Mouse (Mus musculus) heart, adult 18-20 months (tissue): ENCODE results near the gene Chchd1. TPM values are rescaled to one million over a fixed set of nuclear protein-coding genes. Genes with fewer than 3 reads are reported as not detected.
"Not testable (repeated sequence)": the region's sequence is repeated elsewhere in the genome, so short reads cannot be mapped to it uniquely, and the experiment has no call there.

Experiments used
- DNase-seq, 2 experiments: peaks; one replicate each; pipeline ENCODE4 v3.0.0; 2021 to 2022; ENCODE audit warnings: mixed read lengths in 1 of 2
- total RNA-seq, 2 experiments: library from RNA; stranded (reverse); gene quantifications; 2 replicates each; pipeline ENCODE4 v1.2.3; 2021

Gene Chchd1
- total RNA-seq, 2 experiments from 2014 or later = 108 to 122 TPM

DNA sequence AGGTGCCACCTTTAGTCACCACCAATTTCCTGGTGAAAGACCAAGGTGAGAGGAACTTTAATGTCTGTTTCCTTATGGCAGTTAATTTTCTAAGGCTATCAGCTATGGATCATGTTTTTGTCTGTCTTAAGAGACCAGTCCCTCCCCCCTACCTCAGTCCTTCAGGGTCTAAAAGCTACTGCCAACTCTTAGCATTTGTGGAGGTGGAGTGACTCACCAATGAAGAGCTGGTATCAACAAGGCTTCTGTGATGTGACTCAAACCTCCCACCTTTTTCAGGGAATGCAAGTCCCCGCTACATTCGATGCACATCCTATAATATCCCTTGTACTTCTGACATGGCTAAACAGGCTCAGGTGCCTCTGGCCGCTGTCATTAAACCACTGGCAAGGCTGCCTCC lies 16.2 kb upstream of the Chchd1 start:
- DNase-seq = no peak

DNA sequence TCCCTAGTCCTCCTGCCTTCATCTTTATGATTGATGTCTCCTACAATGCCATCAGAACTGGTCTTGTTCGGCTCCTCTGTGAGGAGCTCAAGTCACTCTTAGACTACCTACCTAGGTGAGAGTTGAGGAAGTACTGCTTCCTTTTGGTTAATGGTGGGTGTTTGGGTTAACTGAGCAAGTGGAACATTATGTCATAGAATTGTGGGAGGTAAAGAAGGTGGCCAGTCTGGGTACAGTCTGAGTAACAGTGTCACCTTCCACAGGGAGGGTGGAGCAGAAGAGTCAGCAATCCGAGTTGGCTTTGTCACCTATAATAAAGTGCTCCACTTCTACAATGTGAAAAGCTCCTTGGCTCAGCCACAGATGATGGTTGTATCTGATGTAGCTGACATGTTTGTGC lies 13.8 kb upstream of the Chchd1 start:
- DNase-seq = no peak

DNA sequence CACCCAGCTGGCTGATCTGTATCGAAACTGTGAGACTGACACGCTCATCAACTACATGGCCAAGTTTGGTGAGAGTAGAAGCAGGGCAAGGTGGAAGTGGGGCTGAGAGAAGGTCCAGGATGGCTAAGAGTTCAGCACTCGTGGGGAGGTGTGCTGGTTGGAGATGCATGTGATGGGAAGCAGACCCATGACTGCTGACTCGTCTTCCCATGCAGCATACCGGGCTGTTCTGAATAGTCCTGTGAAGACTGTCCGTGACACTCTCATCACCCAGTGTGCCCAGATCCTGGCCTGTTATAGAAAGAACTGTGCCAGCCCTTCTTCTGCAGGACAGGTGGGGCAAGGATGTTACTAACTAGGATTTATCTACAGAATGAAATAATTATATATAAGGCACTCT lies 11.0 kb upstream of the Chchd1 start:
- DNase-seq = no peak

DNA sequence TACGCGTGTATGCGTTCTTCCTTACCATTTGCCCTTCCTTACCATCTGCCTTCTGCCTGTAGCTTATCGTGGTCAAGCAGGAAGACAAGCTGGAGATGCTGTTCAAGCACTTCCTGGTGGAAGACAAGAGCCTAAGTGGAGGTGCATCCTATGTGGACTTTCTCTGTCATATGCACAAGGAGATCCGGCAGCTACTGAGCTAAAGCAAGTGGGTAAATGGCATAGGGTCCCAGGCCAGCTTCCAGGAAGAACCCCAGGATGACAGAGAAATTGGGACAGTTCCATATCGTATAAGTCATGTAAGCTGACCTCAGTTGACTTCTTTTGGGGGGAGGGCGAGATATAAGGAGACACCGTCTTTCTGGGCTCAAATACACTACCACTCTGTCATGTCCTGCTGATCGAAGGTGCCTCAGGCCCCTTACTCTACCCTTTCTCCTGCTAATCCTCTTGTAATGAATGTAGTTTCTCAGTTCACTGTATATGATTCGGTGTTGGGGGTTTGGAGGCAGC lies 9.2 kb upstream of the Chchd1 start:
- no peak for DNase-seq

DNA sequence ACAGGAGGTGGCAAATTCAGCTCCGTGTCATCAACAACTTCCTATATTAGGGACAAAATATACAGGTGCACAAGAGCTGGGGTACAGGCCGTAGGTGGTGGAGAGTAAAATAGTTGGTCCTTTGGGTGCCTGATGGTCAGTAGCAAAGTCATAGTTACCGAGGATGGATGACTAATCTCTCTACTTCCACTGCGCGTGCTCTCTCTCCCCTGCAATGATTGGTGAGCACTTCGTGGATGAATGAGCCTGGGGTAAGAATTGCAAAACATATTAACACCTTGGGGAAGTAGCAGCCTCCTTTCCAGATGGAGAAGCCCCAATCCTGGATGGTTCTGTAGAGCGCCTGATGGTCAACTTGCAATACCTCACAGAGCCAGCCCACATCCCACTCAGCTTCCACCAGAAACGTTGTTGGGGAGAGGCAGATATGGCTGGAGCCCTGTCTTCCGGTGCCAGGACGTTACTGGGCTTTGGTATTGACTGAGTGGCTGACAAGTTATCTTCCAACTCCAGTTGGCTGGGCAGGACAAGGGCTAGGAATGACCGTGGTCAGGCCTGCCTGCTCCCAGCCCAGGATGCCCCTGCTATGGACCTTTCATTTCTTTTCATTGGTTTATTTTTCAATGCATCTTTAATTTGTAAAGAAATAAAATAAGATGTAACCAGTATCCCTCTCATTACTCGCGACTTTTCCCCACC lies 8.5 kb upstream of the Chchd1 start:
- peak in 1 of 2 experiments; percentile 22 for DNase-seq

DNA sequence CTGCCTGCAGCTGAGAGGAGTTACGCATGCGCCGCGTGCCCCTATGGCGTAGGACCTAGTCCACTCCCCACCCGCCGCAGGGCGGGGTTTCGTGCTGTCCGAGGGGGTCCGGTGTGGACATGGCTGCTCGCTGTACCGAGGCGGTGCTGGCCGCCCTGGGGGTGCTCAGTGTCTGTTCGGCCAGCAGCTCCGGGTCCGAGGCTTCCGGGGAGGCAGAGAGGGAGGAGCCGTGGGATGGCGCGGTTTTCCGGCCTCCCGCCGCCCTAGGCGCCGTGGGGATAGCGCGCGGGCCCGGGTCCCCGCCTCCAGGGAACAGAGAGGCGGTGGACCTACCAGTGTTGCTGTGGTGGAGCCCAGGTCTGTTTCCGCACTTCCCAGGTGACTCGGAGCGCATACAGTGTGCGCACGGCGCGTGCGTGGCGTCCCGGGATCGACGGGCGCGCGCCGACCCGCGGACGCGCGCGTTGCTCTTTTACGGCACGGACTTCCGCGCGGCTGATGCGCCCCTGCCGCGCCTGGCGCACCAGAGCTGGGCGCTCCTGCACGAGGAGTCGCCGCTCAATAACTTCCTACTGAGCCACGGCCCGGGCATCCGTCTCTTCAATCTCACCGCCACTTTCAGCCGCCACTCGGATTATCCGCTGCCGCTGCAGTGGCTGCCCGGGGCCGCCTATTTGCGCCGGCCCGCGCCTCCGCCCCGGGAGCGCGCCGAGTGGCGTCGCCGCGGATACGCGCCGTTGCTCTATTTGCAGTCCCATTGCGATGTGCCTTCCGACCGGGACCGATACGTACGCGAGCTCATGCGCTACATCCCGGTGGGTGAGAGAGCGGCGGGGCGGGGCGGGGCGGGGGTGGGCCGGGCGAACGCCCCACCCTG lies 7.7 kb upstream of the Chchd1 start, which contains the start of gene Fut11:
Gene Fut11 (plus strand): TSS at position 85 of the 877 bp plus-strand sequence.
- DNase-seq = peak; percentile 91 to 92

DNA sequence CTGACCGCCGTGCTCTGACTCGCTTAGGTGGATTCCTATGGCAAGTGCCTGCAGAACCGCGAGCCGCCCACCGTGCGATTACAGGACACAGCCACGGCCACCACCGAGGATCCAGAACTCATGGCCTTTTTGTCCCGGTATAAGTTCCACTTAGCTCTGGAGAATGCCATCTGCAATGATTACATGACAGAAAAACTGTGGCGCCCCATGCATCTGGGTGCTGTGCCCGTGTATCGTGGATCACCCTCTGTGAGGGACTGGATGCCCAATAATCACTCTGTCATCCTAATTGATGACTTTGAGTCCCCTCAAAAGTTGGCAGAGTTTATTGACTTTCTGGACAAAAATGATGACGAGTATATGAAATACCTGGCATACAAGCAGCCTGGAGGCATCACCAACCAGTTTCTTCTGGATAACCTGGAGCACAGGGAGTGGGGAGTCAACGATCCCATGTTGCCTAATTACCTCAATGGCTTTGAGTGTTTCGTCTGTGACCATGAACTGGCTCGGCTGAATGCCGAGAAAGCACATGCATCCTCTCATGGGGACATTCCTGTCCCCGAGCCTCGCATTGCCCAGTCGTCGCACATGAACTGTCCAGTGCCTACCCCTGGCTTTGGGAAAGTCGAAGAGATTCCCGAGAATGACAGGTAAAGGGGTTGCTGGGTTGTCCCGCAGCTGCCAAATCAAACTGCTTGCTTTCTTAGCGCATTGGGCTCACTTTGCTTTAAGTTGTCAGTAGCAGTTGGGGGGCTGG lies 6.9 kb upstream of the Chchd1 start:
- DNase-seq = peak; percentile 41 to 61

DNA sequence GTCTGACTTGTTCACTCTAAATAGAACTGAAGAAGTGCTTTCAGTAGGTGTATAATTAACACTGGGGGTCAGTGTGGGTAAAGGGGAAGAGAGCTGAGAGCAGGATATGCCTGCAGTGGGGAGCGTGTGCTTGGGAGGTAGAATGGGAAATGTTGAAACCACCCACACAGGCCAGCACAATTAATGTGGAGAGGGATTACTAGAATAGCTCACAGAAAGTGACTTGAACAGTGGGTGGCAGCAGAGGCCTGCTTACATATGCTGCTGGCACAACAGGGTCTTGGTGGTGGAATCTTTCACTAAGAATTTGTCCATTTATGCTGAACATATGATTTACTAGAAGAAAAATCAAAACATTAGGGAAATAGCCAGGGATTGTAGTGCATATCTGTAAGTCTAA lies 5.8 kb upstream of the Chchd1 start:
- DNase-seq = peak; percentile 60 to 69

DNA sequence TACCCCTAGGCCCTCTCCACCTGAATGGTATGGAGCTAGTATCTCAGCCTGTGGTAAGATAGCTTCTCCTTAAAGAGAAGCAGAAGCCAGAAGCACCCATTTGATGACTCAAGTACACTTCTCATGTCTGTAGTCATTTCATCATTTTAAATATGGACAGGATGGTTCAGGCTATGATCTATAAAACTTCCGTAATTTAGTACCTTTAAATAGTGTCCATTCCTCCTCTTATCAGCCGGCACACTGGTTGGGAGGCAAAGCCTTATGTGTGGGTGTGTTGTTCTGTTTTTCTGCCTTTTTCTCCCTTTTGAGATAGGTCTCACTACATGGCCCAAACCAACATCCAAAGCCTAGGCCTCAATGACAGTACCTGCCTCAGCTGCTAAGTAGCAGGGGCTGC lies 4.3 kb upstream of the Chchd1 start:
- DNase-seq = no peak

DNA sequence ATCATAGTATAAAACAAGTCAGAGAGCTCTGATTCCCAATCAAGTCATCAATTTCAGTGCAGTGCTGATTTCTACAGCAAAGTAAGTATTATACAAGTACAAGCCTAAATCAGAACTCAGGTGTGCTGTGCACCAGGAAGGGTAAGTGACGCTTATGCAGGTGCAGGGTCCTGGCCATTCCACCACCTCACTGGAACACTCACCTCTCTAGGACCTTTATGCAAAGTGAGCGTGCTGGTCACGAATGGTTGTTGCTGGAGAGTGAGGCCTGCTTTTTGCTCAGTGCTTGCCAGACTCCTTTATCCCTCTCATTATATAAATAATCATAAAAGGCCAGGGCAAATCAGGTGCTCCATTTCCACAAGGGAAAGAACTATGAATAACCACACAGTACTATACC lies 2.4 kb upstream of the Chchd1 start:
- no peak for DNase-seq

DNA sequence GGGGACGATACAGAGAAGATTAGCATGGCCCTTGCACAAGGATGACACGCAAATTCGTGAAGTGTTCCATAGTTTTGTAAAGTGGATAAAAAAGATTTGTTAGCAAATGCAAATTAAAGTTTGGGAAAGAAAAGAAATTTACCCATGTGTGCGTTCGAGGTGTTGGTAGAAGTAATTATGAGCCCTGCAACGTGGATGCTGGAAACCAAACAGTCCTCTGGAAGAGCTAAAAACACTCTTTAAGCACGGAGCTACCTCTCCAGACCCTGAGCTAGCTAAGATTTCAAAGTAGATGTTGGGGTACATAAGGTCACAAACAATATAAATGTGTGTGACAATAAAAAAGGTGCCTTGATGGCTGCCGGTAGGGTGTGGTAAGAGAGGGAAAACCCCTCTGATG lies 1.3 kb upstream of the Chchd1 start:
- no peak for DNase-seq

DNA sequence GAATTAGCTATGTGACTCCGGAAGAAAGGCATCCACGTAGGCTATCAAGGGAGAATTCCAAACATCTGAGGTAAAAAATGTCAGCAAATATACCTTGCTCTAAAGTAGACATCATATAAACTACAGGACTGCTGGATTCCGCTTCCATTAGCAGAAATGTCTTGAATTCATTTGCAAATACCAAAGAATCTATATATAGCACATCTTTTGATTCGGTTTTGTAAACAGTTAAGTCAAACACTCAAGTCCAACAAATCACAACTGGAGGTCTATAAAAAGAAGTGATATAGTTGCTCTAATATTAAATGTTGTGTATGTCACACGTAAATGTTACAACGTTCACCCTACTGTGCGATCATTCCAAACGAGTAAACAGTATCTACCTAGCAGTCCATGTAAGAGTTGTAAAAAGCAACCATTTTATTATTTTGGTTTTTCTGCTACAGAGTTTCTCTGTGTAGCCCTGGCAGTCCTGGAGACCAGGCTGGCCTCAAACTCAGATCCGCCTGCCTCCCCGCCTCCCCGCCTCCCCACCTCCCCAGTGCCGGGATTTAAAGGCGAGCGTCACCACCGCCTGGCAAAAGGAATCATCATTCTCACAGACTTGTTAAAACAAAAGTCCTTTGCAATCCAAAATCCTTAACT lies 588 bp upstream of the Chchd1 start:
- DNase-seq = no peak

DNA sequence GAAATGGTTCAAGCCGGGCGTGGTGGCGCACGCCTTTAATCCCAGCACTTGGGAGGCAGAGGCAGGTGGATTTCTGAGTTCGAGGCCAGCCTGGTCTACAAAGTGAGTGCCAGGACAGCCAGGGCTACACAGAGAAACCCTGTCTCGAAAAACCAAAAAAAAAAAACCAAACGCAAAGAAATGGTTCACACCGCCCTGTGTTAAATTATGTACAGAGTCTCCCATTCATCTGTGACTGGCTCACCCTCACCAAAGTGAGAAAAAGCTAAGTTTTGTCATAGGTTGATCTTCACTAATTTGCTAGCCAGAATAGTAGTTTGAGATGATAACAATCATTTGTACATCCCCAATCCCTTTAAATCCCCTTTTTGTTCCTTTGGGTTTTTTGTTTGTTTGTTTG lies 655 bp downstream of the Chchd1 start:
- not testable (repeated sequence) for DNase-seq

DNA sequence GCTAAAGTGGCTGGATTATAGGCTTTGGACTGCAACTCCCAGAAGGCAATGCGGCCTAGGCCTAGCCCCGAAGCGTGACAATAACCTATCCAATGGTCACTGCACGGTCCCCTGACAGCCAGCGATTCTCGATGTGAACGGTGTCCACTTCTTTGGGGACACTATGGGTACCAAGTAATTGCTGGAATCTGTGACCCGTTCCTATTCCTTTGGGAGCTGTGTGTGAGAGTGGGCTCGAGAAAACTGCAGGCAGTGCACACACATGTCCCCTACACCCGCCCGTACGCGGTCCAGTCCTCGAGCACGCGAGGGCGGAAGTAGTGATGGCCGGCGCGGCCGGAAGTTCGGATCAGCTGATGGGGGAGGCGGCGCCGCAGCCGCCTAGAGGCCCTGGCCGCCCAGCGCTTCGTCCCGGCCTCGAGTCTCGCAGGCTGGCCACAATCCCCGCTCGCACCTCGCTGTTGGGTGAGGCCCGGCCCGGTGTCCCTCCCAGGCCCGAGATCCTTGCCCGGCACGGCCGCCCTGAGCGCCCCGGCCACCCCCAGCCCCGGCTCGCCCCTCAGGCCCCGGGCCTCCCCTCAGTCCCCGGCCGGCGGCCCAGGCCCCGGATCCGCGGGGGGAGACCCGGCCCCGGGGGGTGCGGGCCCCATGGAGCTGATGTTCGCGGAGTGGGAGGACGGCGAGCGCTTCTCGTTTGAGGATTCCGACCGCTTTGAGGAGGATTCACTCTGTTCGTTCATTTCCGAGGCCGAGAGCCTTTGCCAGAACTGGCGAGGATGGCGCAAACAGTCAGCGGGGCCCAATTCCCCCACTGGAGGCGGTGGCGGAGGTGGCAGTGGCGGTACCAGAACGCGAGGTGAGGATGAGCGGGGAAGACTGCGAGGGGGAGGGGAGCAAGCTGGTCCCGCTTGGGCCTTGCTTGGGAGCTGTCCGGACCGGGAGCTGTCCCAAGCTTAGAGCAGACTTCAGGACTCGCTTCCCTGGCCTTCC lies 4.7 kb downstream of the Chchd1 start, which contains the start of gene Zswim8:
Gene Zswim8 (plus strand): TSS at position 352 of the 990 bp plus-strand sequence.
- peak; percentile 94 to 95 for DNase-seq

DNA sequence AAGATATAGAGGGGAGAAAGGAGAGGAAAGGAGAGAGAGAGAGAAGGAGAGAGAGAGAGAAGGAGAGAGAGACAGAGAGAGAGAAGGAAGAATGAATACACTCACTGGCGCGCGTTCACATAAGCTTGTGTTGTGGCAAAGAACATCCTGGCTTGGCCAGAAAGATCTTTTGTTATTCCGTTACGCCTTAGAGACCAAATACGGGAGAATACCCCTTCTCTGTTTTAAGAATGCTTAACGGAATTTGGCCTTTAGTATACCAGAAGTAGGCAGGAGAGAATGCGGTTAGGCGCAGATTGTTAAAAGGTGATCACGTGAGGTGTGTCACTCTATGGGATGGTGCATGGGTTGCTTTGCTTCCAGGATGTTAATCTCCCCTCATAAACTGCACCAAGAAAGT lies 5.4 kb downstream of the Chchd1 start:
- no peak for DNase-seq

DNA sequence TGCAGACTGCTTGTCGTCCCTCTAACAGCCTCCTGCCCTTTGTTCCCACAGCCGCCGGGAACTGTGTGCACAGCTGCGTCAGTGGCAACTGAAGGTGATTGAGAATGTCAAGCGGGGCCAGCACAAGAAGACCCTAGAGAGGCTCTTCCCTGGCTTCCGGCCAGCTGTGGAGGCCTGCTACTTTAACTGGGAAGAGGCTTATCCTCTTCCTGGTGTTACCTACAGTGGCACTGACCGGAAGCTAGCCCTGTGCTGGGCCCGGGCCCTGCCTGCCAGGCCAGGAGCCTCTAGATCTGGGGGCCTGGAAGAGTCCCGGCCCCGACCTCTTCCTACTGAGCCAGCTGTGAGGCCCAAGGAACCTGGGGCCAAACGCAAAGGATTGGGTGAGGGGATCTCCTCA lies 11.0 kb downstream of the Chchd1 start:
- DNase-seq = no peak

DNA sequence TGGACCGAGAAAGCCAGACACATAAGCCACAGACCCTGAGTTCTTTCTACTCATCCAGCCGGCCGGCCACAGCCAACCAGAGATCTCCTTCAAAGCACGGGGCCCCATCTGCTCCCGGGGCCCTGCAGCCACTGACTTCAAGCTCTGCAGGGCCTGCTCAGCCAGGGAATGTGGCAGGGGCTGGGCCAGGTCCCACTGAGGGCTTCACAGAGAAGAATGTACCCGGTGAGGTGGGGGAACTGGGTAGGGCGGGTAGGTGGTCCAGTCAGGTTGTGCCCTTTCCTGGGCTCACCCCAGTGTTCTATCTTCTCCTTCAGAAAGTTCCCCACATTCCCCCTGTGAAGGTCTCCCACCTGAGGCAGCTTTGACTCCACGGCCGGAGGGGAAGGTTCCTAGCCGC lies 15.6 kb downstream of the Chchd1 start:
- DNase-seq = no peak

DNA sequence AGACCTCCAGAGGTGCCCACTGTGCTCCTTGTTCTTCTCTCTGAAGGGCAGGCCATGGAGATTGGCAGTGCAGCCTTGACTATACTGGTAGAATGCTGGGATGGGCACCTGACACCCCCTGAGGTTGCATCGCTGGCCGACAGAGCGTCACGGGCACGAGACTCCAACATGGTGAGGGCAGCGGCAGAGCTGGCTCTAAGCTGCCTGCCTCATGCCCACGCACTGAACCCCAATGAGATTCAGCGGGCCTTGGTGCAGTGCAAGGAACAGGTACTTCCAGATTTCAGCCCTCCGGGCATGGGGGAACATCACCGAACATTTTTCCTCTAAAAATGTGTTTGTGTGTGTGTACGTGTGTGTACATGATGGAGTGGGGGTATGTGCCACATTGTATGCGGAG lies 17.0 kb downstream of the Chchd1 start:
- DNase-seq = no peak

DNA sequence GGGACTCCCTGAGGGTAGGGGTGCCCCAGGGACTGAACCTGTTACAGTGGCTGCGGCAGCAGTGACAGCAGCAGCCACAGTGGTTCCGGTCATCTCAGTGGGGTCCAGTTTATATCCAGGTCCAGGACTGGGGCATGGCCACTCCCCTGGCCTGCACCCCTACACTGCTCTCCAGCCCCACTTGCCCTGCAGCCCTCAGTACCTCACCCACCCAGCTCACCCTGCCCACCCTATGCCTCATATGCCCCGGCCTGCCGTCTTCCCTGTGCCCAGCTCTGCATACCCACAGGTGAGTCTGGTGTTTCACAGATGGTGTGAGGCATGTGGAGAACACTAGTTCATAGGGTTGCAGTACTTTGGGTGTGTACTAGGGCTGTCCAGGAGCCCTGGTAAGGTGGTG lies 18.6 kb downstream of the Chchd1 start:
- no peak for DNase-seq

DNA sequence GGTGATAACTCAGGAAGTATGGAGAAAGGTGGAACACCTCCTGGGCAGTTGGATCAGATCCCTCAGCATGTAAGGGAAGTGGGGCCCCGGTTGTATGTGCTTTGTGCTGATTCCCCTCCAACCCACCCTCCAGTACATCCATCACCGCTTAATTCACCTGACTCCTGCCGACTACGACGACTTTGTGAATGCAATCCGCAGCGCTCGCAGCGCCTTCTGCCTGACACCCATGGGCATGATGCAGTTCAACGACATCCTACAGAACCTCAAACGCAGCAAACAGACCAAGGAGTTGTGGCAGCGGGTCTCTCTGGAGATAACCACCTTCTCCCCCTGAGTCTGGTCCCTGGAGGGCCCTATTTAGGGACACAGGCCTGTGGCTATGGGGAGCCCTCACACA lies 20.2 kb downstream of the Chchd1 start:
- no peak for DNase-seq

DNA sequence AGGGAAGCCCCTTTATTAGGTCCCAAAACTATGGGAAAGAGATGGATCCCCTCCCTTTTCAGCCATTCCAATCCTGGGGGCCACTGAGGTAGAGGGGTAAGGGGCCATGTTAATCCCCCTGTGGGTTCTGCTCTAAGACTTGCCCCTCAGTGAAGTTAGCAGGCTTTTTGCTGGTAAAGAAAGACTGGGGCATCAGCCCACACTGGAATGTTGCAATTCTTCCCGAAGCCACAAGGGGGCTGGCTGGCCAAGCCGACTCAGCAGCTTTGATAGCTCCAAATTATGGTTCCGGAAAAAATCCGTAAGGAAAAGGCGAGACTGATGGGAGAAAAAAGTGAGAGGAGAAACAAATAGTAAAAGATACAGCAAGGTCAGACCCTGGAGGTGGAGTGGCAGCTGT lies 21.2 kb downstream of the Chchd1 start:
- DNase-seq = peak; percentile 53 to 84
